Mouse (Mus musculus) brain, embryonic 14.5 days (tissue): ENCODE data around the gene Mettl17.

Experiments used
- CTCF ChIP-seq: fragments of 200-500 bp; IDR thresholded peaks from 2 replicates; pipeline ENCODE4 v1.5.1; 2012; ENCODE audit warnings: inconsistent platforms, mild to moderate bottlenecking, moderate library complexity, borderline replicate concordance; ENCODE audit not compliant: insufficient read depth, insufficient read length; ENCODE audit errors: extremely low read depth
- POLR2A ChIP-seq: fragments of 200-500 bp; IDR thresholded peaks from 2 replicates; pipeline ENCODE4 v1.6.1; 2012; ENCODE audit warnings: mild to moderate bottlenecking, inconsistent platforms, borderline replicate concordance; ENCODE audit not compliant: poor library complexity, insufficient read depth, insufficient read length, severe bottlenecking; ENCODE audit errors: extremely low read depth

- peak; percentile 71 for TF ChIP-seq CTCF
- TF ChIP-seq POLR2A: no peak
Measured at GRCm38 (mm10) chr14:51930824-51931223, 46.2 kb downstream of the Mettl17 start.
